In the genomic region with DNA sequence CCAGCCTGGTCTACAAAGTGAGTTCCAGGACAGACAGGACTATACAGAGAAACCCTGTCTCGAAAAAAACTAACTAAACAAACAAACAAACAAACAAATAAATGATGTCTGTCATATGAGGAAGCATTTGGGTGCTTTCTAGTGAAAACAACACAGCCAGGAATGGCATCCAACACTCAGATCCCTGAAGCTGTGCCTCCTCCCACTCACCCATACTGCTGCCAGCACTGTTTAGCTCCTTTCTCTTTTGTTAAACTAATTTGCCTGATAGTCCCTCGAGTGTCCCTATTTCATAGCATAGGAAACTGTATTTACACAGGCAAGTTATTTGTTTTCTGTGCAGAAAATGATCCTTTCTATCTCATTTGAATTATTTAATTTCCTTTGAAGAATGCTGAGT, we compare ENCODE assay signal across 25 mouse cellular contexts.
DNase-seq lines count a peak whose midpoint lies in the region; ATAC-seq lines count a peak whose summit lies in the region.
"Had no signal": no experiment of that assay in that cellular context is flagged by ENCODE, and none has a peak within 500 bp of the region (broad histone marks: within the 10 kb centered on the region; RNA-seq: fewer than 3 reads in every experiment).

No protein-coding gene starts in this region.

- WGBS in forebrain, embryonic 15.5 days = 52% methylated on average over 2 of the region's 2 CpGs
- WGBS in forebrain, embryonic 12.5 days = 80% methylated on average over 2 of the region's 2 CpGs

- no peak overlapping the region for H3K4me3 ChIP-seq in forebrain, embryonic 15.5 days
- H3K4me3 ChIP-seq in forebrain, embryonic 12.5 days (replicated peaks) = no peak overlapping the region
- H3K4me3 ChIP-seq: embryonic facial prominence, embryonic 10.5 days; forebrain, embryonic 13.5 days; heart, embryonic 12.5 days; hindbrain, embryonic 13.5 days; intestine, embryonic 15.5 days; kidney, embryonic 15.5 days; limb, embryonic 15.5 days; midbrain, embryonic 12.5 days; neural tube, embryonic 13.5 days had no signal

- H3K9ac ChIP-seq in forebrain, embryonic 15.5 days (replicated peaks) = no peak overlapping the region
- no peak overlapping the region for H3K9ac ChIP-seq in forebrain, embryonic 12.5 days
- H3K9ac ChIP-seq: forebrain, embryonic 13.5 days; heart, embryonic 12.5 days; hindbrain, embryonic 13.5 days; intestine, embryonic 15.5 days; kidney, embryonic 15.5 days; limb, embryonic 15.5 days; liver, postnatal 0 days; midbrain, embryonic 12.5 days; neural tube, embryonic 13.5 days had no signal

- no peak for ATAC-seq in forebrain, embryonic 15.5 days (replicated peaks)
- no peak for ATAC-seq in forebrain, embryonic 12.5 days (ENCODE audit: low FRiP score)
- ATAC-seq: CD4-positive, CD25-positive, alpha-beta regulatory T cell, adult 4 months; intestine, embryonic 15.5 days; liver, postnatal 0 days had no signal

- peaks cover 18% of the 10 kb centered on the region for H3K4me1 ChIP-seq in forebrain, embryonic 15.5 days
- H3K4me1 ChIP-seq in forebrain, embryonic 12.5 days = peaks cover 5% of the 10 kb centered on the region; the same call in 1 of the 2 replicates
- H3K4me1 ChIP-seq: embryonic facial prominence, embryonic 10.5 days; heart, embryonic 12.5 days; hindbrain, embryonic 13.5 days; intestine, embryonic 15.5 days; kidney, embryonic 15.5 days; limb, embryonic 15.5 days had no signal

- no peaks in the 10 kb centered on the region for H3K9me3 ChIP-seq in forebrain, embryonic 15.5 days
- H3K9me3 ChIP-seq in forebrain, embryonic 12.5 days = no peaks in the 10 kb centered on the region
- H3K9me3 ChIP-seq: embryonic facial prominence, embryonic 10.5 days; forebrain, embryonic 13.5 days; G1E; heart, embryonic 12.5 days; hindbrain, embryonic 13.5 days; intestine, embryonic 15.5 days; kidney, embryonic 15.5 days; limb, embryonic 15.5 days; midbrain, embryonic 12.5 days; neural tube, embryonic 13.5 days had no signal

- H3K27me3 ChIP-seq in forebrain, embryonic 15.5 days = no peaks in the 10 kb centered on the region
- H3K27me3 ChIP-seq in forebrain, embryonic 12.5 days = no peaks in the 10 kb centered on the region
- H3K27me3 ChIP-seq: forebrain, embryonic 13.5 days; heart, embryonic 12.5 days; hindbrain, embryonic 13.5 days; intestine, embryonic 15.5 days; kidney, embryonic 15.5 days; limb, embryonic 15.5 days; midbrain, embryonic 12.5 days; neural tube, embryonic 13.5 days had no signal

- peak overlapping the region; percentile 50 for H3K27ac ChIP-seq in forebrain, embryonic 15.5 days (replicated peaks)
- no peak overlapping the region for H3K27ac ChIP-seq in forebrain, embryonic 12.5 days
- H3K27ac ChIP-seq: embryonic facial prominence, embryonic 10.5 days; forebrain, embryonic 13.5 days; hindbrain, embryonic 13.5 days; intestine, embryonic 15.5 days; kidney, embryonic 15.5 days; limb, embryonic 15.5 days; midbrain, embryonic 12.5 days; neural tube, embryonic 13.5 days; stomach, postnatal 0 days had no signal

- no peaks in the 10 kb centered on the region for H3K36me3 ChIP-seq in forebrain, embryonic 15.5 days
- no peaks in the 10 kb centered on the region for H3K36me3 ChIP-seq in forebrain, embryonic 12.5 days (replicated peaks)
- H3K36me3 ChIP-seq: embryonic facial prominence, embryonic 10.5 days; G1E; heart, embryonic 12.5 days; hindbrain, embryonic 13.5 days; intestine, embryonic 15.5 days; kidney, embryonic 15.5 days; limb, embryonic 15.5 days; midbrain, embryonic 12.5 days; neural tube, embryonic 13.5 days had no signal

- DNase-seq in ES-CJ7 (ENCODE audit: low read depth, low spot score) = peak; percentile 7
- DNase-seq in layer of hippocampus, adult 18-20 months (ENCODE audit: low spot score in 2 of 2) = peak; percentile 51 to 86
- peak; percentile 51 to 60 for DNase-seq in layer of hippocampus, postnatal 36 days
- no peak for DNase-seq in urinary bladder, postnatal 10 days (ENCODE audit: low spot score)
- no peak for DNase-seq in kidney, postnatal 25 days
- DNase-seq: adrenal gland, postnatal 36 days; gastrocnemius, postnatal 10 days; heart, adult 11 months; heart, postnatal 14 days; liver, postnatal 0 days; lung, postnatal 10 days had no signal

- no peak overlapping the region for H3K4me2 ChIP-seq in forebrain, embryonic 15.5 days (replicated peaks)
- H3K4me2 ChIP-seq in forebrain, embryonic 12.5 days = no peak overlapping the region
- H3K4me2 ChIP-seq: forebrain, embryonic 13.5 days; heart, embryonic 12.5 days; hindbrain, embryonic 13.5 days; intestine, embryonic 15.5 days; kidney, embryonic 15.5 days; limb, embryonic 15.5 days; midbrain, embryonic 12.5 days; neural tube, embryonic 13.5 days had no signal

Comparison
In these comparisons a context has a peak if more than half of its experiments do, and no peak if none do; other contexts are left out.
1. DNase-seq: peak in ES-CJ7 (single experiment), layer of hippocampus, adult 18-20 months (2 of 2) and layer of hippocampus, postnatal 36 days (2 of 2); none in urinary bladder, postnatal 10 days (single experiment) and kidney, postnatal 25 days (0 of 2).